Mouse (Mus musculus) liver, adult 2 months (tissue): Measurements from ENCODE around the gene Magee1.

Experiments
- CTCF ChIP-seq: fragments of 200-500 bp; IDR thresholded peaks from 2 replicates; pipeline ENCODE4 v1.5.1; 2011; ENCODE audit warnings: low read depth, low read length, control low read depth
- POLR2A ChIP-seq: fragments of 200-500 bp; IDR thresholded peaks from 2 replicates; pipeline ENCODE4 v1.6.1; 2011; ENCODE audit warnings: low read length, control low read depth; ENCODE audit not compliant: insufficient read depth; ENCODE audit errors: extremely low read depth

DNA sequence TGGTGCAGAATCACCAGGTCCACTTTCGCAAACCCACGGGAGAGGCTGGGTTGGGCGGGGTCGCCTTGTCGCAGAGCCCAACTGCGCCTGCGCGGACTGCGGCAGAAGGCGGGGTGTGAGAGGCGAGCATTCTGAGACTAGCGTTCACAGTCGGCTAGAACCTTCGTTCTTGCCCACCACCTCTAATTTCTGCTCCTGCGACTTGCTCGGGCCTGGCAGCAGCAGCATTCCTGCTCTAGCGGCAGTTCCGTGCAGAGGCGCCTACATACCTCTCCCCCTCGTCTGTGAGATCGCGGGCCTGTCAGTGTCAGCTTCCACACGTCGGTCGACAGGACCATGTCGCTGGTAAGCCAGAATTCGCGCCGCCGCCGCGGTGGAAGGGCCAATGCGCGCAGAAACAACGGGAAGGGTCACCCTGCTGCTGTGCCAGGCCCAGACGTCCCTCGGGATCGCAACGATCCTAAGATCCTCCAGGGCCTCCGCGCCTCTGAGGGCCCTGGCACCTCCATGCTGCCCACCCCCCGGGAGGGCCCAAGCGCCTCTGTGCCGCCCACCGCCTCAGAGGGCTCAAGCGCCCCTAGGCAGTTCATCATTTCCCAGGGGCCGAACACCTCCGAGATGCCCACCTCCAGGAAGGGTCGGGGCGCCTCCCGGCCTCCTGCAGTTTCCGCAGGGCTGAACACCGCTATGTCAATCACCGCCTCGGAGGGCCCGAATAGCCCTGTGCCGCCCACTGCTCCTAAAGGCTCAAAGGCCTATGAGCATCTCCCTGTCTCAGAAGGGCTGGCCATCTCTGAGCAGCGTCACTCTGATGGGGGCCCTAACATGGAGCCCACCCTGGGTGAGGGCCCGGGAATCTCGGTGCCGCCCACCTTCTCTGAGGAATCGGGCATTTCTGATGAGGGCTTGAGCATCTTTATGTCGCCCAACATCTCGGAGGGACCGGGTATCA is at the start of gene Magee1:
- TF ChIP-seq POLR2A (no peak), CTCF (no peak)
